Mouse (Mus musculus) erythroblast, embryonic 14.5 days (primary cell): ENCODE data around the gene Clec18a.

Experiments
- GATA1 ChIP-seq: IDR thresholded peaks from 2 replicates; pipeline ENCODE4 v1.6.1; 2012; ENCODE audit warnings: low read length, inconsistent platforms, mixed read lengths
- TAL1 ChIP-seq: IDR thresholded peaks from 3 replicates; pipeline ENCODE4 v1.6.1; 2012; ENCODE audit warnings: low read length, inconsistent platforms, mixed read lengths

DNA sequence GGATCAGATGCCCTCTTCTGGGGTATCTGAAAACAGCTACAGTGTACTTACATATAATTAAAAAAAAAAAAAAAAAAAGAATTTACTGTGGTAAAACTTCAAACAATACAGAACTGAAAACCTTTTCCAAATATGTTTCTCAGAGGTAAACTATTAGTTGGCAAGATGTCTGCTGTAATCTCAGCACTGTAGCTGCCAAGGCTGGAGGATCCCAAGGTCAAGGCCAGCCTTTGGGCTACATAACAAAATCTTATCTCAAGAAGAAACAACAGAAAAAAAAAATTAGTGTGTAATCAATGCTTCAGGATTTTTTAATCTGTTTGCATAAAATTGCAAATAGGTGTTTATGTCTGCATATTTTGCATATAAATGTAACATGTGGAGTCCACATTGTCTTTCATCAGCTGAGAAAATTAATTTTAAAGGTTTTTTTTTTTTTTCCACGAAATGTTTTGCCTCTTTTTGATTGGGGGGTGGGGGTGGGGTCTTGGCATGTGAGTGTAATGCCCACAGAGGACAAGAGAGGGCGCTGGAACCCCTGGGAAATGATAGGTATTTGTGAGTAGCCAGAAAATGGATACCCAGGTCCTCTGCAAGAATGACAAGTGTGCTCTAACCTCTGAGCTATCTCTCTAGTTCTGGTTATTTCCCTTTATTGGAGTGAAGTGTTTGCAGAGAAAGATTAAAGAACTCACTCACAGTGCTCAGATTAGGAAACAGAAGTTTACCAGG is 48.1 kb downstream of the Clec18a start:
- TF ChIP-seq GATA1 (no peak), TAL1 (no peak)
